Mouse (Mus musculus): ENCODE measurements around the gene Slc26a8.

DNA sequence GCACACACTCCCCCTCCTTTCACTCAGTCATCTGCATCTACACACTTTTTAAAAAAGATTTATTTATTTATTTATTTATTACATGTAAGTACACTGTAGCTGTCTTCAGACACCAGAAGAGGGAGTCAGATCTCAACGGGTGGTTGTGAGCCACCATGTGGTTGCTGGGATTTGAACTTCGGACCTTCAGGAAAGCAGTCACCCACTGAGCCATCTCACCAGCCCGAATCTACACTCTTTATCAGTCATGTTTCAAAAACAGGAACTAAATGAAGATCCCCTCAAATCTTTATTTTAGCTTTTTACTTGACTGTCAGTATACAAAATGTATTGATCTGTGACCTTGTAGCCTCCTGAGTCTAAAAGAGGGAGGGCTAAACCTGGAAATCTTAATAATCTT lies 80.5 kb downstream of the Slc26a8 start:
- TF ChIP-seq TAL1 (IDR thresholded peaks at IDR 0.05; ENCODE audit: low read length) (no peak), GATA1 (IDR thresholded peaks at IDR 0.05; ENCODE audit: low read length) (no peak)

Measured in erythroblast, embryonic 14.5 days (primary cell).